Mouse (Mus musculus) ZHBTc4 (cell line): Measurements from ENCODE around the gene Sgca.

ENCODE experiments used
- DNase-seq: peaks from one replicate; pipeline ENCODE4 v3.0.0-alpha.2; 2011; ENCODE audit warnings: low read depth, low spot score

Gene Sgca

DNA sequence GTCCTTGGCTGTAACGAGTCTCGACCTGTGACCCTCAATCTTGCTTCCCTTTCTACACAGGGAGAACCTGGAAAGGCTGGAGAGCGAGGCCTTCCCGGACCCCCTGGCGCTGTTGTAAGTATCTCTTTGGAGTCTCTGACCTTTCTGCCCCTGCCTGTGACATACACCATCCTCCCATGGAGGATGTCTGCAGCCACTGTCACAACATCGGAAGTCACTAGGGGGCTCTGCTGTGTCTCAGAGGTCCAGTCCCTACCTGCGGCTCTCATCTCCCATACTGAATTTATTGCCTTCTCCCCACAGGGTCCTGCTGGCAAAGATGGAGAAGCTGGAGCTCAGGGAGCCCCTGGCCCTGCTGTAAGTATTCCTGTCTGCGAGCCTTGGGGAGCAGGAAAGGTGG, 31.8 kb downstream of the Sgca start:
- peak; percentile 50 for DNase-seq

DNA sequence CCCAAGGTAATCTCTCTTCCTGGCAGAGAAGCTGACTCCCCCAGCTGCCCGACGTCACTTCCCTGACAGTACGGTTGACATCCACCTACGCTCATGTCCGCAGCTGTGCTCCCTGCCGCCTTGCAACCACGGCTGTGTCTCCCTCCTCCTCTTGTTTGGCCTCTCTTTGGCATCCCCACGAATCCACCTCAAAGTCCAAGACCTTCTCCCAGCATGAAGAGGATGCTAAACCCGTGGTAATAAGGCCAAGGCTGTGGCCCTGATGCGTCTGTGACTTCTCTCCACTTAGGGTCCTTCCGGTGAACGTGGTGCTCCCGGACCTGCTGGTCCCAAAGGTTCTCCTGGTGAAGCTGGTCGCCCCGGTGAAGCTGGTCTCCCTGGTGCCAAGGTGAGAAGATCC, 33.1 kb downstream of the Sgca start:
- DNase-seq: no peak

DNA sequence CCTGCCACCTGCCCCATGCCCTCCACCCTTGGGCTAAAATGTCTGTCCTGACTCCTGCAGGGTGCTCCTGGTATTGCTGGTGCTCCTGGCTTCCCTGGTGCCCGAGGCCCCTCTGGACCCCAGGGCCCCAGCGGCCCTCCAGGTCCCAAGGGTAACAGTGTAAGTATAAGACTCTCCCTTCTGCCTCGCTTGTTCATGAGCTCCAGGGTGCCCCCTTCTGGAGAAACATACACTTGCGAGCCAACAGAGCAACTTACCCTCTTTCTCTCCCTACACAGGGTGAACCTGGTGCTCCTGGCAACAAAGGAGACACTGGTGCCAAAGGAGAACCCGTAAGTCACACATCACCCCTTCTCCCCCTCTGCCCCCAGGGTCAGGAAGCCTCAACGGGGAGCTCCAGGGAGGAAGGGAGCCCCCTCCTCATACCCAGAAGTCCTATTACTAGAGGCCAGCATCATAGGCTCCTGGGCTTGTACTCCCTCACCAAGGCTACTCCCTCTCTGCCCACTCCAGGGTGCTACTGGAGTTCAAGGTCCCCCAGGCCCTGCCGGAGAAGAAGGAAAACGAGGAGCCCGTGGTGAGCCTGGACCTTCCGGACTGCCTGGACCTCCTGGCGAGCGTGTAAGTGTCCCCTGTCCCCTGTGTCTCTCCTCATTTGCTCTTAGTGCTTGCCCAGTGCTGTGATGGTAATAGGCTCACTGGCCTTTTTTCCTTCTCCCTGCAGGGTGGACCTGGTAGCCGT, 33.7 kb downstream of the Sgca start:
- peak; percentile 73 for DNase-seq

DNA sequence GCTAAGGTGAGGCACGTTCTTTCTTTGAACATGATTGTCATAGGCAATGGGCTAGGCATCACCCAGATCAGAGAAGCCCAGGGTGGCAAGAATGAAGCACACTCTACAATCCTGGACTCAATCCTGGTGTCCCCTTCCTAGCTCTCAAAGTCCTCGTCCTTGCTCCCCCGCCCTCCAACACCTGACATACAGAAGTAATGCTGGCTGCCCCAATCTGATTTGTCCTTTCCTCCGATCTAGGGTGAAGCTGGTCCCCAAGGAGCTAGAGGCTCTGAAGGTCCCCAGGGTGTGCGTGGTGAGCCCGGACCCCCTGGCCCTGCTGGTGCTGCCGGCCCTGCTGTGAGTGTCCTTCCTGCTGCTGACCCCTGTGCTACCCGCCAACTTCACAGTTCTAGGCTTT, 34.4 kb downstream of the Sgca start:
- no peak for DNase-seq

DNA sequence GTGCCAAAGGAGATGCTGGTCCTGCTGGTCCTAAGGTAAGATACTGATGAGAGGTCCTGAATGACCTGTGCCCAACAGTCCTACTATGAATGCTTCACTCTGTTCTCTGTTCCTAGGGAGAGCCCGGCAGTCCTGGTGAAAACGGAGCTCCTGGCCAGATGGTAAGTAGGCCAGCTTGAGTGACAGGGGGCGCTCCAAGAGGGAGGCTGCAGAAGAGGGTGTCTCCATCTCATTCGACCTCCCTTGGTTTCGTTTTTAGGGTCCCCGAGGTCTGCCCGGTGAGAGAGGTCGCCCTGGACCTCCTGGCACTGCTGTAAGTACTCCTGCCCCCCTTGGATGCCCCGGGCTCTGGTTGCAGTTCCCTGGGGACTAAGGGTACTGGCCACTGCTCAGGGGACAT, 35.0 kb downstream of the Sgca start:
- no peak for DNase-seq

DNA sequence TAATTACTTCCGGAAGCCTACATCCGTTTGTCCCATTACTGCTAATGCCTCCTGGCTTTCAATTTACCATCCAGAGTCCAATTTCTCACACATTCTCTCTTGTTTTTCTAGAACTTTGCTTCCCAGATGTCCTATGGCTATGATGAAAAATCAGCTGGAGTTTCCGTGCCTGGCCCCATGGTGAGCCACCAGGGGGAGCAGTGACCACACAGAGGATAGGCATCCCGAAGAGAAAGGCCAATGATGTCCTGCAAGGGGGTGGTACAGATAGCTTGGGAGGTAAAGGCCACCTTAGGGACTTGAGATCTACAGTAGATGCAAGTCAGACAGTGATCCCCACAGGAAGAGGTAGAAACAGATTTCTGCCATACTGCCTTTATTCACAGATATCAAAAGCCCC, 36.8 kb downstream of the Sgca start:
- DNase-seq: peak; percentile 72

DNA sequence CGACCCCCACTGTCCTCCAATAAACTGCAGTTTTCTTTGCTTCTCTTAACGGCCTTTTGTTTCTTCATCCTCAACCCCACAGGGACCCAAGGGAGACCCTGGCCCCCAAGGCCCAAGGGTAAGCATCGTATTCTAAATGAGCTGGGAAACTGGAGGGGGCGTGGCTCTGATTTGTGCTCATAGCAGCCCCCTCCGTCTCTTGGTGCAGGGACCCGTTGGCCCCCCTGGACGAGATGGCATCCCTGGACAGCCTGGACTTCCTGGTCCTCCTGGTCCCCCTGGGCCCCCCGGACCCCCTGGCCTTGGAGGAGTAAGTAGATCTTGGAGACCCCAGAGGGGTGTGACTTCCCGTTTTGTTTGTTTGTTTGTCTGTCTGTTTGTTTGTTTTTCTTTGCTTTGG, 37.8 kb downstream of the Sgca start:
- no peak for DNase-seq

DNA sequence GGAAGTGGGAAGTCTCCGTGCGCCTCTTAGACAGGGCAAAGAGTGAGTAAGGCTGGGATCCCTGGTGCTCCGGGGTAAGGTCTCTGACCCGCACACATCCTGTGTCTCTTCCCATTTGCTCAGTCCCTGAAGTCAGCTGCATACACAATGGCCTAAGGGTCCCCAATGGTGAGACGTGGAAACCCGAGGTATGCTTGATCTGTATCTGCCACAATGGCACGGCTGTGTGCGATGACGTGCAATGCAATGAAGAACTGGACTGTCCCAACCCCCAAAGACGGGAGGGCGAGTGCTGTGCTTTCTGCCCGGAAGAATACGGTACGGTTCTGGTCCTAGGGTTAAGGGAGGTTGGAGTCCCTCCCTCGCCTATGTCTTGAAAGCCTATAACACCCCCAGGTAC, 38.3 kb downstream of the Sgca start:
- DNase-seq: no peak

DNA sequence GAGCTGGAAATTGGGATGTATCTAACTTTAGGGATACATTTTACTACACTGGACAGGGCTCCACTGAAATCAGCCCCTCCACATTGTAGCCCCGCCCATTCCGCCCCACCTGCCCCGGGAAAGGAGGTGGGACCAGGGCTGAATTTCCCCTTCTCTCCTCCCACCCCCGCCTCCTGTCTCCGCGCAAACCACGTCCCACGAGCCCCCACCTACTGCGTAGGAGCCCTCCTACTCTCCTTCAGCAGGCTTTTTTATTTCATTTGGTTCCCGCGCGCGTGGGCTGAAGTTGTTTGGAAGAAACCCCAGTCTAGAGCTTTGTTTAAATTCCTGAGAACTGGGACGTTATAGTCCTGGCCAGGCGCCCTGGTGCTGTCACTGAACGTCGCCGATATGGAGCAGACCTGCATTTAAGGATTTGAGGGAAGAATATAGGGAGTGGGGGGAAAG, 38.8 kb downstream of the Sgca start:
- DNase-seq: no peak

DNA sequence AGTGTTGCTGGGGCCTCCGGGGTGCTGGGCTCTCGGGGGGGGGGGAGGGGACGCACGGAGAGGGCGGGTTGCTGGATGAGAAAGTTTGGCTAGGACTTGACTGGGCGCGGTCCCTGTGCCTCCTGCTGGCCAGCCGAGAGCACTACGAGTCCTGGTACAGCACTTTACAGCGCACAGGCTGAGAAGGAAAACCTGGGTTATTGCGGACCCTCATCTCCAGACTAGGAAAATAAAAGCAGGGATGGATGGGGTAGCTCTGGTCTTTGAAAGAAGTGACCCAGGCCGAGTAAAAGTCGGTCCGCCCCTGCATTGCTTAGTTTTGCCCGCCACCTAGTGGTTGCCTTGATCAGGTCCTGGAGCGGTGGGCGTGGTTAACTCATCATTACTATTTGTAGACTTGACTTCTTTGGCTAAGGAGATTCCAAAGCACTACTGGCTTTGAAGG, 39.3 kb downstream of the Sgca start:
- peak; percentile 93 for DNase-seq

DNA sequence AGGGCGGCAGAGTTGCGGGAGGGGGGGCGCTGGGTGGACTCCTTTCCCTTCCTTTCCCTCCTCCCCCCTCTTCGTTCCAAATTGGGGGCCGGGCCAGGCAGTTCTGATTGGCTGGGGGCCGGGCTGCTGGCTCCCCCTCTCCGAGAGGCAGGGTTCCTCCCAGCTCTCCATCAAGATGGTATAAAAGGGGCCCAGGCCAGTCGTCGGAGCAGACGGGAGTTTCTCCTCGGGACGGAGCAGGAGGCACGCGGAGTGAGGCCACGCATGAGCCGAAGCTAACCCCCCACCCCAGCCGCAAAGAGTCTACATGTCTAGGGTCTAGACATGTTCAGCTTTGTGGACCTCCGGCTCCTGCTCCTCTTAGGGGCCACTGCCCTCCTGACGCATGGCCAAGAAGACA, 40.1 kb downstream of the Sgca start, which contains the start of gene Col1a1:
Gene Col1a1, plus strand, starts transcription at position 180 of the 400 bp plus-strand sequence.
- DNase-seq: no peak

DNA sequence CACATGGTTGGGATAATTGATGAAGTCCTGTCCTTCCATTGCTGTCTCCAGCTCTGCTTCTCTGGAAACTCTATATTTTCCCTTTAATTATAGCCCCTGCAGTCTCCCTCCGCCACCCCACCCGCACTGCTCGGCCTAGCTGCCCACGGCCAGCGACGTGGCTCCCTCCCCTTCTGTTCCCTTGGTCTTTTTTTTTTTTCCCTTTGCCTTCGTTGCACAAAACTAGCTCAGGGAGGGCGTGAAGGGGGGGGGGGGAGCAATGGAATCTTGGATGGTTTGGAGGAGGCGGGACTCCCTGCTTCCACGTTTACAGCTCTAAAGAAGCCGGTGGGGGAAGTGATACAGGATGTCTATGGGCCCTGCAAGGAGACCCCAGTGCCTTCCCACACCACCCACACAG, 41.6 kb downstream of the Sgca start:
- no peak for DNase-seq

DNA sequence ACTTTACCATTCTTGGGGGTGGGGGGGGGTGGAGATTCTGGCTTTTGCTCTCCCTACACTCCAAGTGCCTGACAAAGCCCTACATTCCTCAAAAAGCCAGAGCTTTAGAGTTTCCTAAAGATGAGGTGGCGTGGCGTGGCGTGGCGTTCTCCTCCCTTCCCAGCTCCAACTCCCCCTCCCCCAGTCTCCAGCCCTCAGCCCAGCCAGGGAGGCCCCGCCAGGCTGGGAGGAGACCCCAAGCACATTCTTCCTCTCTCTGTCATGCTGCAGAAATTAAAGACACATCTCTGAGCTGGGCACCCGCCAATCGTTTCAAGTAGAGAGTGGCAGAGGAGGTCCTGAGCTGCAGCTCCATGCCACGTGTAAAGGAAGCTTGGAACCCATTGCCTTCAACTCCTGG, 42.5 kb downstream of the Sgca start:
- no peak for DNase-seq

DNA sequence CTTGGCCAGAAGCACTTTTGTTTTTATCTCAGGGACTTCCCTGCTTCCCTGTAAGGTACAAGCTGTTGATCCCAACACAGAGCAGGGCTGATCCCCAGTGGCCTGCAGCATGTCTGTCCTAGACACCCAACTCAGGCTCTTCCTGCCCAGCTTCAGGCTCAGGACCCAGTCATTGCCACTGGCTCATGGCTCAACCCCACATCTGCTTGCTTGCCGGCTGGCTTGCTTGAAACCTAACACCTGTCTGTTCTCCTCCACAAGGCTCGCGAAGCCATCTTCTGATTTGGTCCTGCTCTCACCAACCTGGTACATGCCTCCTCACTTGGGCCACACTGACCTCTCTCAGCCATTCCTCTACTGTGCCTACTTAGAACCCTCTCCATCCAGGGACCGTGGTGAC, 46.0 kb downstream of the Sgca start:
- no peak for DNase-seq

DNA sequence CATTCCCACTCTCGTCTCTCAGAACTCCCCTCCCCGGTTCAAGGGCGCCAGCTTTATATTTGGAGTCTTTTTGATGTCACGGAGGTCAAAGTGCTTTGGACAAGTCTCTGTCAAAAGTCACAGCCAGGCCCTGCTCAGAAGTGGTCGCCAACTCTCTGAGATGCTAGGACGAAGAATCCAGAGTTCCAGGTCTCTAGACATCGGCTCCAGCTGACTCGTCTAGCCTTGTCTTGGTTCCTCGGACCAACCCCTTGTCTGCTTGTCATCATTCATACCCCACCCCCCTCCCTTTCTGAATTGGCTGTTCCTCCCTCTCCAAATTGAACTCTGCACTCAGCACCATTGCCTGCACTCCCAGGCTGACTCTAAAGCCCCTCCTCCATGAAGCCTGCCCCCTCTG, 46.5 kb downstream of the Sgca start:
- peak; percentile 63 for DNase-seq

DNA sequence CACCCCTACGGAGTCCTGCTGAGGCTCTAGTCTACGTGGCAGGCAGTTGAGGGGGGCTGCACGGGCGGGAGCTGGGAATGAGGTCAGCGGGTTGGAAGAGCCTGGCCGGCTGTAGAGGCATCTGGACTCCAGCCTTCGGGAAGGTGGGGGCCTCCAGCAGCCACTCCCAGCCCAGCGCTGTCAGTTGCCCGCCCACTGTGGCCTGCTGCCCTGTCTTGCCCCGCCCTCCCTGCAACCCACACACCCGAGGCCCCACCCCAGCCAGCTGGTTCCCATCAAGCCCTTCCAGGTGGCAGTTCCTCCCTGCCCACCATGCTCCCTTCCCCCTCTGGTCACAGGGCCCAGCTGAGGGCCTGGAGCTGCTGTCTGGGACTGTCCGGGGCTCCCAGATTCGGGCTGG, 47.3 kb downstream of the Sgca start:
- DNase-seq: peak; percentile 47

DNA sequence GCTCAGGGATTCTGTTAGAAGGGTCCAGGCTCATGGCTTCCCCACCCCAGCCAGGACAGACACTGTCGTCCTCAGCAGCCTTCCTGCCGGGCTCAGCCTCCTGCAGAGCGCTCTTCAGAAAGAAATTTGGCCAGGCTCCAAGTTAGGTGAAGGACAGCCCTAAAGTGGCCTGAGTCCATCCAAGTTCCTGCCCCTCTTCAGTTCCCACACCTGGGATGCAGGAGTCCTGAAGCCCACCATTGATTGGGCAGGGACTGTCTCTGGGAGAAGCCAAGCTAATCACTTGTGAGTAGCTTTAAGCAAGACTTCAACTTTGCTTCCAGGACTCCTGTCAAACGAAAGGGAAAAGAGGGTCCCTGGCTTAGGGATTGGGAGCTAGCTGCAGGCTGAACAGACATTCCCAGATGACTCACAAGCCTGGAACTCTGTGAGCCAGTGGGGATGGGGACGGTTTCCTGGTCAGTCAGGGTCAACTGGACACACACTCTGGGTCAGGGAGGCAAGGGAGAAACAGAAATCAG, 48.3 kb downstream of the Sgca start:
- no peak for DNase-seq

DNA sequence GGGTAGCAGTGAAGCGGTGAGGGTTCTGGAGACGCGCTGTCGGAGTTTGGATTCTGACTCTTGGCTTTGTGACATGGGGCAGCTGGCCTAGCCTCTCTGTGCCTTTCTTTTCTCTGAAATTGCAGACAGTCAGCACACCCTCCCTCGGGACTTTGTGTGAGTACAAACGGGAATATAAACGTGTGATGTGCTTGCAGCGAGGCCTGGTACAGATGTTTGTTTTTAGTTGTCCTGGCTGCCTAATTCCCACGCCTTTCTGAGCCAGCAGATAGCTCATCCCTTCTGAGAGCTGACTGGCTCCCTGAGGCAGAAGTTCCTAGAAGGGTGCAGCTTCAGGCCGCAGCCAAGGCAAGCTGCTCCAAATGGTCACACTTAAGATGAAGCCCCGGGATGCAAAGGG, 49.7 kb downstream of the Sgca start:
- DNase-seq: no peak

DNA sequence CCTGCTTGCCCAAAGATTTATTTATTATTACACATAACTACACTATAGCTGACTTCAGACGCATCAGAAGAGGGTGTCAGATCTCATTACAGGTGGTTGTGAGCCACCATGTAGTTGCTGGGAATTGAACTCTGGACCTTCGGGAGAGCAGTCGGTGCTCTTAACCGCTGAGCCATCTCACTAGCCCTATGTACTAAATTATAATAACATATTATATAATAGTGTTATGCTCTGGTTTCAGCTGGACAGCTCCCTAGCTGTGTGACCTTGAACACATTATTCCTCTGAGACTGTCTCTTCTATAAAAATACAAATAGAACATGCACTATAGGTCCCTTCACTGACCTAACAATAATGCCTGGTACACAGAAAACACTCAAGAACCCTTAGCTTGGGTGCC, 51.1 kb downstream of the Sgca start:
- no peak for DNase-seq

DNA sequence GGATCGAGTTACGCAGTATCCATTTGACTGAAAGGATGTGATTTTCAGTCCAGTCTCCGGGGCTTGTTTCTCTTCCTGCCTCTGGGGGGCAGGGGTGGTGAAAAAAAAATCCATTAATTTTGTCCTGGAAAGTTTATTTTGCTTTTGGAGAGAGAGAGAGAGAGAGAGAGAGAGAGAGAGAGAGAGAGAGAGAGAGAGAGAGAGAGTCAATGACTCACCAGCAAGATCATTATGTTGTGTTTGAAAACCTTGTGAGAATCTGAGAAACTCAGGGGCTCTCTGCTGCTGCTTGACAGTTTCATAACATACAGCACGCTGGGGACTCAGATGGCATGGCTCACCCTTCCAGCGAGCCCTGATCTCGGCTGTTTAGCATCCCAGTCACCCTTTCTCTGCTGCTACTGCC, 55.1 kb downstream of the Sgca start:
- no peak for DNase-seq

DNA sequence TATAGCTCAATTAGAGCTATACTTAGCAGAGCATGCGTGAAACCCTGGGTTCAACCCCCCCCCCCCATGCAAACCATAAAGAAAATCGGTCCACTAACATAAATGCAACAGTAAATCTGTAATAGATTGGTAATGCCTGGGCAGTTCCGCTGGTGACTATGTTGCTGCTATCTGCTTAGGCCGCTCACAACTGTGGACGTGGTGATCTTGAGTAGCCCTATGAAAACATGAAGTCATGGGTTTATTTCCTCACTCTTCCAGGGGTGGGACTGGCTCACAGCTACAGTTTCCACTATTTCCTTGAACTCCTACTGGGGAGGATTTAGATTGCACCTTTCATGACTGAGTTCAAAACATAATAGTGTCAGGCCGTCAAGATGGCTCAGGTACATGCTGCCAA, 58.4 kb downstream of the Sgca start:
- DNase-seq: no peak

DNA sequence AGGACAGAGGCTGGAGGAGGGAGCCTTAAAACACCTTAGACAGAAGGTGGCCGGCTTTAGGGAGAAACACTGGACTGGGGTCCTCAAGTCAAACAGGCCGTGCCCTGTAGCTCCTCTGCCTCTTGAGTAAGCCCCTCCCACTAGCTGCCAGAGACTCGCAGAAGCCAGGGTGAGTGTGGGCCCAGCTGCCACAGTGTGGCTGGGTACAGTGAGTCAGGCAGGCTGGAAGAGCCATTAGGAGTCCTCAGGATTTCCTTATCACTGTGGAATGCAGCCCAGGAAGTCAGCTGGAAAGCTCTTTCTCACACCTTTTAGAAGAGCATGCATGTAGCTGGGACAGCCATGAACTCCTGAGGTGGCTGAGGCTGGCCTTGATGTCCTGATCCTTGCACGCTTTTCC, 59.6 kb downstream of the Sgca start:
- DNase-seq: peak; percentile 62

DNA sequence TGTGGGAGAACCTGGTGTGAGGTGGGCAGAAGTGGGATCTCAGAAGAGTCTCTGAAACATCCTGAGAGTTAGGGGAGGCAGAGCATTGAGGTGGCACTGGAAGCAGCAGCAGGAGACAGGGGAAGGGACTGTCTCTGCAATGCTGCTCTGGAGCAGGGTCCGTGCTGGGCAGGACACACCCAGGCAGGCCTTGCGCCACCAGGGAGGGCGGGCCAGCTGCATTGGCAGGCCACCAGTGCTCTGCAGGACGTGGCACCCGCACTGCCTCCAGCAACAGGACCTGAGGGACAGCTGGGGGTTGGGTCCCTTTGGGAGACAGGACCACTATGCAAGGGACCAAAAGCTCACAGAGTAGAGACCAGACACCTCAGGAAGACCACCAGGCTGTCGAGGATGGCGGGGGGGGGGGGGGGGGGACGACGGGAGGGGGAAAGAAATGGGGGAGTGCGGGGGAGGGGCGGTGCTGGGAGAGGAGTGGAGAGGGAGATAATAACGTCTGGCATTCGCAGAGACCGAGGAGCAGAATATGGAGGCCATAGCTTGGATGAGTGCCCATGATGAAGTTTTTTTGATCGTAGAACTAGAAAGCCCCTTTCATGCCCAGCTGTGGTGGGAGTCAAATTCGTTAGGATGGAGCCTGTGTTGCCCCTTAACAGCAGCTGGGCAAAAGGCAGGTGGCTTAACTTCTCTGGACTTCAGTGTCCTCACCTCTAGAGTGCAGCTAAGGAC, 60.3 kb downstream of the Sgca start:
- no peak for DNase-seq
